Mouse (Mus musculus): Measurements from ENCODE around the gene Shank3.

The Shank3 gene

DNA sequence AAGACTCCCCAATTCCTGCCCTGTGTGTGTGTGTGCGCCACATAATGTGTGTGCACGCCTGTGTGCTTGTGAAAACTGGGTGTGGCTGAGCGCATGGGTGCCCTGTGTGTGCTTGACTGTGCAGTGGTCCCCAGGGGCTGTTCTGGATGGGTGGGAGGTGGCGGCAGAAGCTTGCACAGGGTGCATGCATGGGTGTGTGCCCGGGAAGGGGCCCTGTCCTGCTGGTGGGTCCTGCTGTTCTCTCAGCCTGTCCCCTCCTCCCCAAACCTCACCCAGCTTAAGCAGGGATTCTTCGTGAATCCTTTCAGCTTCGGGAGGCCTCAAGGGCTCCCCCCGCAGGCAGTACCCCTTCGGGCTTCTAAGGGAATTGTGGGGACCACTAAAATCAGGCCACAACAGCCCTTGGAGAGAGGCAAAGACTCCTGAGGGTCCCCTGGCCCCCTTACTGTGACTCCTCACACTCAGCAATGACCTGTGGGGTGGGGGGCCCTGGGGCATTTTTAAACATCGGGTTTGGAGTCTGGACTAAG is 59.8 kb downstream of the Shank3 start:
- DNase-seq, result no peak

DNA sequence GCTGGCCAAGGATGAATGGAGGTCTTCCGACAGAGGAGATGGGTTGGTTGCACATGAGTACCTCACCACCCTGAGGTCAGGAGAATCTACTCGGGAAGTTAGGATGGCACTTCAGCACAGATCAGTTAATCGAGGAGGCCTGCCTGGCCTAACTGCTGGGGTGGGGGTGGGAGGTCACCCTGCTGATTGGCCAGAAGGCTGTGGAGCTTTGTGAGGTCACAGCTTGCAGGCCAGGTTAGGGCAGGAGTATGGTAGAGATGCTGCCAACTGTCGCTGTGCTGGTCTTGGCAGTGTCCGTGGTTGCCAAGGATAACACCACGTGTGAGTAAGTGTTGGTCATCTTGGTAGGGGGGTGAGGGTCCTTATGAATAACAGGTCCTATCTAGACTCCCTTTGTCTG is 68.7 kb downstream of the Shank3 start, which contains the start of gene Acr:
Acr (plus strand) TSS at position 213 of the 400 bp plus-strand sequence.
- no peak for DNase-seq

DNA sequence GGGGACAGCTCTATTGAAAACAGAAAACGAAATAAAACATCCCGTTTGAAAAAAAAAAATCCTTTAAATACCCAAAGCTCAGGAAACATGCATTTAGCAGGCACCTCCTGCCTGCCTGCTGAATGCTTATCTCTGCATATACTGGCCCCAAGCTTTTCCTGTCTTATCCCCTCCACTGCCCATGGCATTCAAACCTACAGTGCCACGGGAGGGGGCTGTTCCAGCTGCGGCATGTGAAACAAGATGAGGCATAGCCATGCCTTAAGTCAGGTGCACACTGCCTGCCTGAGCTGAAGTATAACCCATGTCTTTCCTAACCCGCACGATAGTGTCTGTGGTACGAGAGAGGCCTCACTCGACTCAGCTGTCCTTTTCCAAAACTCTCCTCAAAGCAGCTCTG is 72.7 kb downstream of the Shank3 start:
- DNase-seq, result no peak

DNA sequence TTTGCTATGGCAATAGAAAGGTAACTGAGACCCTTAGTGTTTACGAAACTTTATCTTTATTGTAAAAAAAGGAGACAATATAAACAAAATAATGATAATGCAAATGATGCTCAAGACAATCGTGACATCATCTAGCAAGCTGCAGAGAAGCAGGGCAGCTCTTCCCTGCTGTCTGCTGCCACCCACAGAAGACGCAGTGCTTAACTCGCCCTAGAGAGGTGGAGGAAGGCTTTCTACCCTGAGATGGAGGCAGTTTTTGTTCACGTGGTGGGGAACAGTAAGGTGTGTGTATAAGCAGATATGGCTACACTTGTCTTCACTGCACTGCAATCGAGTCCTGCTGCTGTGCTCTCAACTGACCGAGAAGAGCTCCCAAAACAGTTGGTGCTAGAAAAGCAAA is 83.1 kb downstream of the Shank3 start:
- no peak for DNase-seq

DNA sequence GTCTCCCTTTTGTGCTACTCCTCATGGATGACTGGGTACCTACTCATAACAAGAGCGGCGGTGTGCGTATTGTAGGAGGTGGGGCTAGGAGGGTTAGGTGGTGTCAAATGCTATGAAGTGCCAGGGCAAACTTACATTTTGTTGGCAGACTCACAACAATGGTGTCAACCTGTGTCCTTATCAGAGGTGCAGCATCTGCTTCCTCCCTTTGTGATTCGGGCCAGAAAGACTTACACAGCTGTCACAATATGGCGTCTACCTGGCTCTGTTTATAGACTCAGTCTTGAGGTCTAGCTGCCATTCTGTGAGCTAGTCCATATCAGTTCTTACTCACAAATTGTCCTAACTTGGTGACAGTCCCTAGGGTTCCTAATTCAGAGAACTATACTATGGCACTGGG is 85.7 kb downstream of the Shank3 start:
- DNase-seq, result no peak

DNA sequence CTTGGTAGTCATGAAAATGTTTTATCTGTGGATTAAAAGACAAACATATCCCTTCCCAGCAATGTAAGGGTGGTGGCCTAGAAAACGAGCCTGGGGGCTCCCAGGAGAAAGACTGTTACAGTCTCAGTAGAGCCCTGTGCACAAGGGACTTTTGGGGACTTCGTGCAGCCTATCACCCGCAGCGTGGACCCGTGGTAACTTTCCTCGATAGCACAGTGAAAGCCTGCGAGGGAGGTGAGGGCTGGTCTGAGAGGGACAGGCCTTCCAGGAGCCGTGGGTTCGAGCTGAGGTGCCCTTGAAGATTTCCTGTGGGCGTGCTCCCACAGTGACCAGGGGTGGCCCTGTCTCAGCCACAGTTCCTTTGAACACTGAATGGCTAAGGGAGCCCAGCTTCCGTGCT is 86.2 kb downstream of the Shank3 start:
- no peak for DNase-seq

DNA sequence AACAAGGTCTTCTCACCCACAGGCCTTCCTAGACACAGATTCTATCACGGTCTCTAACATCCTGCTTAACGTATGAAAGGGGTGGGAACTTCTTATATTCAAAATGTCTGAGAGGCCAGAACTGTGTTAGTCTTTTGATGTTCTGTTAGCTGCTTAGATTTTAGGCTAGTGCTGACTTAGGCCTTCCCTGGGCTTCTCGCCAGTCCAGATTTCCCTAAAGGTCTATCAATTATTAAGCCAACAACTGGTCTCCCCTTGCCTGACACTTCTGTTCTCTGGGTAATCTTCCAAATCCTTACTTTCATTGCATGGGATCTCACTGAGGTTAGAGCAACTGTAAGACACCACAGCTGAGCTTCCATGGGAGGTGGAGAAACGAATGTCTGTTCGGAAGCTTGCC is 89.7 kb downstream of the Shank3 start:
- DNase-seq, result peak; percentile 78 to 83

DNA sequence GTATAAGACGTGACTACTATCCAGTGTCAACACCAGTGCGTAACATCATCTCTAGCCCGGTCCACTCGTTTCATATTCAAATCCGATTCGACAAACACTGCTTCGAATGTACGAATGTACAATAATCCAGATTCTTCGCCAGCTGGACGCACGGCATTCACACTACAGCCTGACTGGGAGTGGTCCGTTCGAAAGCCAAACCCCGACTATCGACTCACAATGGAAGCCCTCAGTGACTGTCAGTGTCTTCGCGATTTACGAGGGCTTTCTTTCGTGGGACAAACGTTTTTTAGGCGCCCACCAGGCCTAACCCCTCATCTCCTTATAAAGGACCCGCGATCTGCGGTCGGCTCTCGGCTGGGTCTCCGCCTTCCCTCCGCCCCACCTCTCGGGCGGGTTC is 91.9 kb downstream of the Shank3 start:
- DNase-seq, result peak in 1 of 2 experiments; percentile 8

DNA sequence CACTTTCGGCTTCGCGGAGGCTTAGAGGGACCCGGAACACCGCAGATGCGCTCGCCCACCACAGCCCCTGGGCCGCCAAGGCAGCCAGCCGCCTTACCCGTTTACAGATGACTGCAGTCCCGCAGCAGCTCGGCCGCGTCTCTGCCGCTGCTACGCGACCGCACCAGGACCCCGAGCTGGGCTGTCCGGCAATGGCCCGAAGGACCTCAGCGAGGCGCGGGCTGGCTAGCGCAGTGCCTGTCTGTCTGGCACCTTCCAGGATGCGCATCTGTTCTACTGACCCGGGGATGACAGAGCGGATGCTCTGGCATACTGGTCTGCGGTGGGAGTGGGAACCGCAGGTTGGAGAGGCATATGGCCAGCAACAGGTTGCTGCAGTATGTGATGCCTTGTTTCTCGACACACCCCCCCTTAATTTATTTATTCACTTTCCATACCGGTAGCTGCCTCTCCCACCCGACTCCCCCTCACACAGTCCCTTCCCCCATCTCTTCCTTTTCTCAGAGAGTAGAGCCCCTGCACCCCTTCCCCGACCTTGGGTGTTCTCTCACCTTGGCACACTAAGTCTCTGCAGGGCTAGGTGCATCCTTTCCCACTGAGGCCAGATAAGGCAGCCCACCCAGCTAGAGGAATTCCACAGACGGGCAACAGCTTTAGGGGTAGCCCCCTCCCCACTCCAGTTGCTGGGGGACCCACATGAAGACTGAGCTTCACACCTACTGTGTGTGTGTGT is 92.5 kb downstream of the Shank3 start, which contains the start of gene Rabl2:
Rabl2 (minus strand) TSS at position 201 of the 733 bp plus-strand sequence.
- peak; percentile 82 to 87 for DNase-seq

DNA sequence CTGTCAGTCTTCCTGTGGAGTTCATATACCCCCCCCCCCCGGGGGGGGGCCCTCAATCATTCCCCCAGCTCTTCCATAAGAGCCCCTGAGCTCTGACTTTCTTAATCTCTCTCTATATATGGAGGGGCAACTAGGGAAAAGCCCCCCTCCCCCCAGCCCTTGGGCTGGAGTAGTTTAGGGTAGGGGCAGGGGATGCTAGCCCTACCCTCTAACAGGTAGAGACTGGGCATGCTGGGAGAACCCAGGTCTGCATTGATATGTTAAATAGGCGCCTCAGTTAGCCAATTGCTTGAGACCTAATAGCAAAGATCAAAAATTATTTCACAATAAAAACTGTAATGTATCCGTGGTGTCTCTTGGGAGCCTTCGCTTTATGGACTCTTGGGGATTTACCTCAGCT is 93.1 kb downstream of the Shank3 start:
- DNase-seq, result no peak

DNA sequence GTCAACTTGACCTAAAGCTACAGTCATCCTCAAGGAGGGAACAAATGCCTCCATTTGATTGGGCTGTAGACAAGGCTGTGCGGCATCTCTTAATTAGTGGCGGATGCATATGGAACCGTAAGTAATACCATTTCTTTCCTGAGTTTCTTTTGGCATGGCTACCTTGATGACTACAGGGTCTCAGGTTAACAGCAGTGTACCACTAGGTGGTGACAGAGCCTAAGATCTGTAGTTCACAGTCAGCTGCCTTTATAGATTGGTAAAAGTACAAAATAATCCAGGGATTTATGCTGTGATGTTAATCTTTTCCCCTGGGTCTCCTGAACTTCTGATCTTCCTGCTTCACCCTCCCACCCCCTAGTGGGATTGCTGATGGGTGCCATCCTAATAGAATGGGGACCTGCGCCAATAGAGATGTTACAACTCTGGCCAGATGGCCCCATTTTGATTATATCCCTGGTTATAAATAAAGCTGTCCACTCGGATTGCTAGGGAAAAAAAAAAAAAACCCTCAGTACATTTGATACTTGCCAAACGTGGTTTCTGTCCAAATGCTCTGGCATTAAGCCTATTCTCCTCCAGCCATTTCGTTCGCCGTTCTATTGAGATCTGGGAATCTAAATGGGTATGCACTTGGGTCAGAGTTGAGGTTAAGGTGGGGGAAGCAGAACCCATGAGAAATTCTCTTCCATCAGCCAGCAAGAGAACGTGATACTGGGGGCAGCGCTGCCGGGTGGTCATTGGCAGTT is 106.6 kb downstream of the Shank3 start:
- no peak for DNase-seq

DNA sequence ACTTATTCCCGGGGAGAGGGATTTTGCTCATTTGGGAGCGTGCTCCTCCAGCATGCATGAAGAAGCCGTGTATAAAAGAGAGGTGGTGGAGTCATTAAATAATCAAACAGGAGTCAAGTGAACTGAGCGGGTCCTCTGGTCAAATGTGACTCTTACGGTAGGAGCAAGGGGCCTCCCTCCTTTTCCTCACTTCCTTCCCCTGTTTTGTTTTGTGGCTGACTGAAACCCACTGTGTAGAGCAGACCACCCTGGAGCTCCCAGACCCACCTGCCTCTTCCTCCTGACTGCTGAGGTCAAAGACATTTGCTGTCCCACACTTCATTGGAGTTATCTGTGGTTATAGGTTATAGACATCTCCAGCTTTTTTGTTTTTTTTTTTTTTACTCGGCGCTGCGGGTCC is 108.1 kb downstream of the Shank3 start:
- no peak for DNase-seq

DNA sequence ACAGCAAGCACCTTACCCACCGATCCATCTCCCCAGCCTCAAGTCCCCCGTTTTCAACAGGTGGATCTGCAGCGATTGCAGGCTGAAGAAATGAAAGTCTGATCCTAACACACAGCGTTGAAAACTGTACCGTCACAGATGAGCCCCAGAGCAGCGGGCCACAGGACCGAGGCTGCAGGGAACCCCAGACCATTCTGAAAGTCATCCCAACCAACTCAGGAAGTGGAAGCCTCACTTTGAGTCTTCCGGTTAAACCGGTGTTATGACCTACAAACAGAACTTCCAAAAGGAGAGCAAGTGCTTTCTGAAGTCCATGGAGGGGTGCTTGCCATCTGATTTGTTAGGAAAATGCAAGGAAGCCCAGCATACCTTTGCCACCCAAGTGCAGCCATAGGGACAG is 108.5 kb downstream of the Shank3 start:
- no peak for DNase-seq
